Mouse (Mus musculus): ENCODE results near the gene St6gal1. TPM values are rescaled to one million over a fixed set of nuclear protein-coding genes. Genes with fewer than 3 reads are reported as not detected.
A peak's percentile ranks its signal among the peaks of the same experiment; 100 is the strongest.

St6gal1 gene
- polyA plus RNA-seq, 1 experiment from 2014 or later = 17.6 TPM

- Histone ChIP-seq H3K27ac (ENCODE audit: low read length) (no peak overlapping the region), H3K9ac (ENCODE audit: low read length) (no peak overlapping the region), H3K27me3 (ENCODE audit: control insufficient read depth, insufficient read depth, low read length) (no peaks in the 10 kb centered on the region), H3K36me3 (ENCODE audit: control insufficient read depth, insufficient read depth, low read length) (no peaks in the 10 kb centered on the region), H3K9me3 (replicated peaks; ENCODE audit: control insufficient read depth, low read length) (peaks cover 3% of the 10 kb centered on the region; the same call in 1 of the 2 replicates), H3K4me2 (ENCODE audit: low read depth, low read length) (no peak overlapping the region), H3K4me1 (ENCODE audit: control insufficient read depth, insufficient read depth, low read length) (peaks cover 15% of the 10 kb centered on the region), H3K4me3 (replicated peaks; ENCODE audit: low read length) (no peak overlapping the region)
- 65% methylated on average over 6 of the region's 6 CpGs for WGBS
- no peak for ATAC-seq (ENCODE audit: insufficient read depth, low FRiP score)
These were observed 40.9 kb downstream of the St6gal1 start for GRCm38 (mm10) chr16:23265481-23265880.

GRCm38 (mm10) chr16:23266293-23266692, 41.8 kb downstream of the St6gal1 start:
- peak; percentile 26; the same call in 1 of the 2 replicates for ATAC-seq (ENCODE audit: insufficient read depth, low FRiP score)
- peaks cover 24% of the 10 kb centered on the region for H3K4me1 ChIP-seq (ENCODE audit: control insufficient read depth, insufficient read depth, low read length)
- no peak overlapping the region for H3K27ac ChIP-seq (ENCODE audit: low read length)
- H3K36me3 ChIP-seq (ENCODE audit: control insufficient read depth, insufficient read depth, low read length) = no peaks in the 10 kb centered on the region
- H3K4me3 ChIP-seq (replicated peaks; ENCODE audit: low read length) = no peak overlapping the region
- 84% methylated on average over 11 of the region's 11 CpGs for WGBS
- no peaks in the 10 kb centered on the region for H3K27me3 ChIP-seq (ENCODE audit: control insufficient read depth, insufficient read depth, low read length)
- H3K9me3 ChIP-seq (replicated peaks; ENCODE audit: control insufficient read depth, low read length) = peaks cover 3% of the 10 kb centered on the region; the same call in 1 of the 2 replicates
- no peak overlapping the region for H3K4me2 ChIP-seq (ENCODE audit: low read depth, low read length)
- H3K9ac ChIP-seq (ENCODE audit: low read length) = no peak overlapping the region

GRCm38 (mm10) chr16:23266896-23267295, 42.4 kb downstream of the St6gal1 start:
- no peak for ATAC-seq (ENCODE audit: insufficient read depth, low FRiP score)
- Histone ChIP-seq H3K4me1 (ENCODE audit: control insufficient read depth, insufficient read depth, low read length) (peaks cover 30% of the 10 kb centered on the region), H3K27me3 (ENCODE audit: control insufficient read depth, insufficient read depth, low read length) (no peaks in the 10 kb centered on the region), H3K4me2 (ENCODE audit: low read depth, low read length) (no peak overlapping the region), H3K9ac (ENCODE audit: low read length) (no peak overlapping the region), H3K4me3 (replicated peaks; ENCODE audit: low read length) (no peak overlapping the region), H3K36me3 (ENCODE audit: control insufficient read depth, insufficient read depth, low read length) (no peaks in the 10 kb centered on the region), H3K27ac (ENCODE audit: low read length) (no peak overlapping the region), H3K9me3 (replicated peaks; ENCODE audit: control insufficient read depth, low read length) (peaks cover 3% of the 10 kb centered on the region; the same call in 1 of the 2 replicates)
- WGBS = 87% methylated on average over 4 of the region's 4 CpGs

GRCm38 (mm10) chr16:23268231-23268630, 43.7 kb downstream of the St6gal1 start:
- Histone ChIP-seq H3K9ac (ENCODE audit: low read length) (no peak overlapping the region), H3K4me1 (ENCODE audit: control insufficient read depth, insufficient read depth, low read length) (peaks cover 42% of the 10 kb centered on the region), H3K36me3 (ENCODE audit: control insufficient read depth, insufficient read depth, low read length) (no peaks in the 10 kb centered on the region), H3K4me2 (ENCODE audit: low read depth, low read length) (no peak overlapping the region), H3K27me3 (ENCODE audit: control insufficient read depth, insufficient read depth, low read length) (no peaks in the 10 kb centered on the region), H3K9me3 (replicated peaks; ENCODE audit: control insufficient read depth, low read length) (peaks cover 3% of the 10 kb centered on the region; the same call in 1 of the 2 replicates), H3K27ac (ENCODE audit: low read length) (no peak overlapping the region), H3K4me3 (replicated peaks; ENCODE audit: low read length) (no peak overlapping the region)
- ATAC-seq (ENCODE audit: insufficient read depth, low FRiP score) = no peak
- 83% methylated on average over 7 of the region's 7 CpGs for WGBS

GRCm38 (mm10) chr16:23269056-23269983, 44.8 kb downstream of the St6gal1 start:
- Histone ChIP-seq H3K4me3 (replicated peaks; ENCODE audit: low read length) (no peak overlapping the region), H3K36me3 (ENCODE audit: control insufficient read depth, insufficient read depth, low read length) (no peaks in the 10 kb centered on the region), H3K4me2 (ENCODE audit: low read depth, low read length) (no peak overlapping the region), H3K4me1 (ENCODE audit: control insufficient read depth, insufficient read depth, low read length) (peaks cover 51% of the 10 kb centered on the region), H3K9me3 (replicated peaks; ENCODE audit: control insufficient read depth, low read length) (no peaks in the 10 kb centered on the region), H3K27ac (ENCODE audit: low read length) (peak overlapping the region; percentile 58; the same call in 1 of the 2 replicates), H3K9ac (ENCODE audit: low read length) (peak overlapping the region; percentile 18; the same call in 1 of the 2 replicates), H3K27me3 (ENCODE audit: control insufficient read depth, insufficient read depth, low read length) (no peaks in the 10 kb centered on the region)
- 73% methylated on average over 17 of the region's 17 CpGs for WGBS
- peak; percentile 16; the same call in 1 of the 2 replicates for ATAC-seq (ENCODE audit: insufficient read depth, low FRiP score)

- peaks cover 53% of the 10 kb centered on the region for H3K4me1 ChIP-seq (ENCODE audit: control insufficient read depth, insufficient read depth, low read length)
- H3K27ac ChIP-seq (ENCODE audit: low read length) = peak overlapping the region; percentile 58; the same call in 1 of the 2 replicates
- H3K9ac ChIP-seq (ENCODE audit: low read length) = no peak overlapping the region
- H3K36me3 ChIP-seq (ENCODE audit: control insufficient read depth, insufficient read depth, low read length) = no peaks in the 10 kb centered on the region
- no peaks in the 10 kb centered on the region for H3K27me3 ChIP-seq (ENCODE audit: control insufficient read depth, insufficient read depth, low read length)
- WGBS = 32% methylated on average over 10 of the region's 10 CpGs
- no peaks in the 10 kb centered on the region for H3K9me3 ChIP-seq (replicated peaks; ENCODE audit: control insufficient read depth, low read length)
- ATAC-seq (ENCODE audit: insufficient read depth, low FRiP score) = peak; percentile 41; the same call in 1 of the 2 replicates
- H3K4me3 ChIP-seq (replicated peaks; ENCODE audit: low read length) = no peak overlapping the region
- no peak overlapping the region for H3K4me2 ChIP-seq (ENCODE audit: low read depth, low read length)
These were observed 45.7 kb downstream of the St6gal1 start for GRCm38 (mm10) chr16:23269984-23270912.

- Histone ChIP-seq H3K9ac (ENCODE audit: low read length) (no peak overlapping the region), H3K4me1 (ENCODE audit: control insufficient read depth, insufficient read depth, low read length) (peaks cover 53% of the 10 kb centered on the region), H3K27ac (ENCODE audit: low read length) (peak overlapping the region; percentile 41; the same call in 1 of the 2 replicates), H3K4me2 (ENCODE audit: low read depth, low read length) (no peak overlapping the region), H3K36me3 (ENCODE audit: control insufficient read depth, insufficient read depth, low read length) (no peaks in the 10 kb centered on the region), H3K9me3 (replicated peaks; ENCODE audit: control insufficient read depth, low read length) (no peaks in the 10 kb centered on the region), H3K27me3 (ENCODE audit: control insufficient read depth, insufficient read depth, low read length) (no peaks in the 10 kb centered on the region), H3K4me3 (replicated peaks; ENCODE audit: low read length) (no peak overlapping the region)
- WGBS = 16% methylated on average over 3 of the region's 3 CpGs
- ATAC-seq (ENCODE audit: insufficient read depth, low FRiP score) = no peak
These were observed 46.3 kb downstream of the St6gal1 start for GRCm38 (mm10) chr16:23270913-23271253.

GRCm38 (mm10) chr16:23271746-23272520, 47.4 kb downstream of the St6gal1 start:
- Histone ChIP-seq H3K9ac (ENCODE audit: low read length) (no peak overlapping the region), H3K27ac (ENCODE audit: low read length) (0 out of 2 replicates have a peak overlapping the region, but pooled peaks have one; percentile 56), H3K9me3 (replicated peaks; ENCODE audit: control insufficient read depth, low read length) (no peaks in the 10 kb centered on the region), H3K36me3 (ENCODE audit: control insufficient read depth, insufficient read depth, low read length) (no peaks in the 10 kb centered on the region), H3K4me2 (ENCODE audit: low read depth, low read length) (no peak overlapping the region), H3K27me3 (ENCODE audit: control insufficient read depth, insufficient read depth, low read length) (no peaks in the 10 kb centered on the region), H3K4me3 (replicated peaks; ENCODE audit: low read length) (no peak overlapping the region), H3K4me1 (ENCODE audit: control insufficient read depth, insufficient read depth, low read length) (peaks cover 53% of the 10 kb centered on the region)
- no peak for ATAC-seq (ENCODE audit: insufficient read depth, low FRiP score)
- WGBS = 66% methylated on average over 14 of the region's 14 CpGs
